Mouse (Mus musculus): ENCODE measurements around the gene Rictor.

Rictor gene

DNA sequence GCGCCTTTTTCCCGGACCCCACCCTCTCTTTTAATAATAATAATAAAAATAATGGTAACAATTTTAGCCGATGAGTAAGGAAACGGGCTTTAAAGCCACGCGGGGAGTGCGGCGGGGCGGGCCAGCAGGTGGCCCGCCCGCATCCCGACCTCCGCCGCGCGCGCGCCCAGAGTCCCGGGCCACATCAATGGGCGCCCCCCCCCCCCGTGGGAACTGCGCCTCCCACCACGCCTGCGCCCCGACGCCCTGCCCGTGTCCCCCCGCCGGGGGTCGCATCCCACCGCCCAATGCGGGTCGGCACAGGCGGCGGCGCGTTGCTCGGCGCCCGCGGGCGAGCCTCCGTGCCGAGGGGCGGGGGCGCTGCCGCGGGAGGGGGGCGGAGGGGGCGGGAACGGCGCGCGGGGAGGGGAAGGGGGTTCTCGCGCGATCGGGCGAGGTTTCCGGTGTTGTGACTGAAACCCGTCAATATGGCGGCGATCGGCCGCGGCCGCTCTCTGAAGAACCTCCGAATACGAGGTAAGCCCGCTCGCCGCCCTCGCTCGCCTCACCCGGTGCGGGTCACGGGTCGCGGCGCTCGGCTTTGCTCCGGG lies at the start of gene Rictor:
Rictor (plus strand) TSS at position 444 of the 590 bp plus-strand sequence.
- DNase-seq (ENCODE audit: low spot score), result peak; percentile 85

DNA sequence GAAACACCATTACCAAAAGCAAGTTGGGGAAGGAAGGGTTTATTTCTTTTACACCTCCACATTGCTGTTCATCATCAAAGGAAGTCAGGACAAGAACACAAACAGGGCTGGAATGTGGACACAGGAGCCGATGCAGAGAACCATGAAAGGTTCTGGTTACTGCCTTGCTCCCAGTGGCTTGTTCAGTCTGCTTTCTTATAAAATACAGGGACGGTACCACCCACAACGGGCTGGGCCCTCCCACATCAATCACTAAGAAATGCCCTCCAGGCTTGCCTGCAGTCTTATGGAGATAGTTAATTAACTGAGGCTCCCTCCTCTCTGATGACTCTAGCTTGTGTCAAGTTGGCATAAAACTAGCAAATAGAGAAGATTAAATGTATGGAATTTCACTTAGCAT lies 46.2 kb upstream of the Rictor start:
- no peak for DNase-seq (ENCODE audit: low spot score)

DNA sequence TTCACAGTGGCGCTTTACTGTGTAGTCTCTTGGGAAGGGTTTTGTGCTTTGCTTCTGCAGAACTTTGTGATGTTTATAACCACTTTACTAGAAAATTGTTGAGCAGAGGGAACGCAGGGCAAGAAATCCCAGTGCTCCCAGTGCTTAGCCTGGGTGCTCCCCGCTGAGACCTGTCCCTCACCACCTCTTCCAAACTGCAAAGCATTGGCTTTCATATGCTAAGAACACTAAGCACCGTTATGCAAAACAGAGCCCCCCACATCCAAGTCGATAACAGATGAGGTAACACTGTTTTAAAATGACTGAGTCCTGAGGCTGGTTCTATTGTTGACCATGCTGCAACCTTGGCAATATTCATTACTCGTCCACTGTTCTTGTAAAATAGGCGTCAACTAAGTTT lies 44.2 kb upstream of the Rictor start:
- no peak for DNase-seq (ENCODE audit: low spot score)

DNA sequence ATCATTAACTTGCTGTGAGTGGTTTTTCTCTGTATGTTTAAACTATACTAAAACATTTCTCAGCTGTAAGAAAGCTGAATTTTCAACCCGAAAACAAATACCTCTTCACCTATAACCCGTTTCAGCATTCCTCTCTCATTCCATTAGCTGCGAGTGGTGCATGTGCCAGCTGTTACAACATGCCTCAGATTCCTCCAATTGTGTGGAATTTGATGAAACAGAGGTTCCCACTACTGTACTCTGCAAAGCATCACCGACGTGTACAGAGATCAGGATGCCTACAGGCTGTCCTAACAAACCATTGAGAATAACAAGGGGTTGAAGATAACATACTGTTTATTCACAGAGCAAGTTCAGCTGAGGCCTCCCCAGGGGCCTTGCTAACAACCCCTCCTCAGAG lies 42.1 kb upstream of the Rictor start:
- no peak for DNase-seq (ENCODE audit: low spot score)

DNA sequence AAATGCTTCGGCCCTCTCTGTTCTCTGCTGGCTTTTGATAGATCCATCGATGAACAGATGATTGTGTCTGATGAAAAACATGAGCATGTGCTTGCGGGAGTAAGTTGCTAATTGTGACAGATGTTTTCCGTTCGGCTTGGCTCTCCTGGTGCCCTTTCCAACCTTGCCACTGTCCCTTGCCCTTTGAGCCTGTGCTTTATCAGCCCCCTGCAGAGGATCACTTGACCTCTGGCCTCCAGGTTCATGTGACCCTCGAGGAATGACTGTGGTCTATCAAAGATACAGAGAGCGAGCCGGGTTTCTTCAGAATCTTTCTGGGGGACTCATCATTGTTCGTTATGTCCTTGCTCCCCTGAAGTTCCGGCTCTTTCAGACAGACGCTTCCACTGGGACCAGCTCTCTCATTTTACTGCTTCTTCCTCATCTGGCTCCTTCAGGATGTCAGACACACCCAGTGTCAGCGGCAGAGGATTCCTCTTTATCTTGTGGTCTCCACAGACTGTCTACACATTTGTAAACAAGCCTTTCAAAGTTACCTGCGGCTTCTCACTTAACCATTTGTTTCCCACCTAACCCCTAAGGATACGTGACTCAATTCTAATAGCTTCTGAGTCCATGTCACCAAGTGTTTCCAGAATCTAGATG lies 39.3 kb upstream of the Rictor start:
- DNase-seq (ENCODE audit: low spot score), result no peak

DNA sequence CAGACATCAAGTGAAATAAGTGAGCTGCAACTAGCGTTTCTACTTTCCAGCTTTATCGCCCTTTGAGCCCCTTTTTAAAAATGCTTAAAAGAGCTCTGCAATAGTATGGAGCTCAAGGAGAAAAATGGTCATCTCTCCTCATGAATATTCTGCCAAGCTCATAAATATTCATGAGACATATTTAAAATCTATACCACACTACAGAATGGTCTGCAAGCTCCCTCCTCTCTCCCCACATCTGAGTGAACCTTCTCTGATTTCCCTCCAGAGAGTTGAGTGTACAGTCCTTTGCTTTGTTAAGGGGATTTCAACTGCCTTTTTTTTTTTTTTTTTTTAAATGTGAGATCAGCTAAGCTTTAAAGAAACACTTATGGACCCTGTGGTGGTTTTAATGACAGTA lies 29.7 kb upstream of the Rictor start:
- no peak for DNase-seq (ENCODE audit: low spot score)

DNA sequence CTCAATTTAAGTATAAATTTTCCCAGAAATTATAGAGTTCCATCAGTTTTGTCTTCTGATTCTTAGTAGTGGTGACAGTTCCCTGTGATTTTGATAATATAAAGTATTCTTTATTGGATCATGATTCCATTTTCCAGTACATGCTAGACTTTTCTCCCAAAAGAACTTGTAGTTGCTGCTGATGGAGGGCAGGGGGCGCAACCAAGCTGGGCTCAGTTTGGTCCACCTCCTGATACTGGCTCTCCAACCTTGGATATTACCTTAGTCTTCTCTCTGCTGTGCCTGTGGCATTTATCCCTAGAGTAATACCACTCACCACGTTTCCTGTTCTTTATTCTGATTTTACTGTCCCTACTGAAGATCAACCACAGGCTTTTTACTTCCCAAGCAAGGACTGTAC lies 6.0 kb upstream of the Rictor start:
- DNase-seq (ENCODE audit: low spot score), result no peak

DNA sequence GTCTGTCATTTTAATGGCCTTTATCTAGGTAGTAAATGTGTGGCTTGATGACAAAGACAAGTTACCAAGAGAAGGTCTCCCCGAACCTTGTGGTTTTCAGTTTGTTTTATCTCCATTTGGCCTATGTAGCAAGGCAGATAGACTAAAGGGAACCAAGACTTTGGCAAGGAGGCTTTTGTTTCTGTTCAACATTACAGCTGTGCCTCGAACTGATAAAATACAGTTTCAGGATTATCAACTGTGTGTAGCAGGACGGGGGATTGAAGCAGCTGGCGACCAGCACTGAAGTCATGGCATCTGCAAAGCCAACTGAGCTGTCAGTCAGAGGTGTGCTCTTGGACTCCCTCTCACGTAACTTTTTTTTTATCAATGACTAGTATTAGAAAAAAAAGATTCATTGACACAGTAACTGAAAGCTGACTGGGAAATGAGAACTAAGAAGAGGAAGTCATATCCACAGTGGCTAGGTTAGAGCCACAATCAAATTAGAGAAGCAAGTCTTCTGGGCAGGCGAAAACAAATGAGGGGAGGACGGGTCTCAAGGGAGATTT lies 2.8 kb upstream of the Rictor start:
- DNase-seq (ENCODE audit: low spot score), result no peak

DNA sequence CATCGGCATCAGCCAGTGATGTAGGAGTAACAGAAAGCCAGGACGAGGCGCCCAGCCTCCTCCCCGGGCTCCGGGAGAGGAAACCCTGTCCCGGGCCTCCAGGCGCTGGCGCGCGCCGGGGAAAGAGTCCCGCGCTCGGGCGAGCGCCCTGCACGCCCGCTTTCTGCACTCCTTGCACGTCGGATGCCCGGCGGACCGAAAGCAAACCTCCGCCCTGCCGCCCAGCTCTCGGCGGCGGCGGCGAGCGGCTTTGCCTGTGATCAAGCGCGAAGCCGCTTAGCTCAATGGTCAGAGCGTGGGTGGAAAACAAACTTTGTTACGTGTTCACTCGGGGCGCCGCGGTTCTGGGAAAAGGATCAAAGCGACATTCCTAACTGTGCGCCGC lies 636 bp upstream of the Rictor start:
- DNase-seq (ENCODE audit: low spot score), result peak; percentile 66

DNA sequence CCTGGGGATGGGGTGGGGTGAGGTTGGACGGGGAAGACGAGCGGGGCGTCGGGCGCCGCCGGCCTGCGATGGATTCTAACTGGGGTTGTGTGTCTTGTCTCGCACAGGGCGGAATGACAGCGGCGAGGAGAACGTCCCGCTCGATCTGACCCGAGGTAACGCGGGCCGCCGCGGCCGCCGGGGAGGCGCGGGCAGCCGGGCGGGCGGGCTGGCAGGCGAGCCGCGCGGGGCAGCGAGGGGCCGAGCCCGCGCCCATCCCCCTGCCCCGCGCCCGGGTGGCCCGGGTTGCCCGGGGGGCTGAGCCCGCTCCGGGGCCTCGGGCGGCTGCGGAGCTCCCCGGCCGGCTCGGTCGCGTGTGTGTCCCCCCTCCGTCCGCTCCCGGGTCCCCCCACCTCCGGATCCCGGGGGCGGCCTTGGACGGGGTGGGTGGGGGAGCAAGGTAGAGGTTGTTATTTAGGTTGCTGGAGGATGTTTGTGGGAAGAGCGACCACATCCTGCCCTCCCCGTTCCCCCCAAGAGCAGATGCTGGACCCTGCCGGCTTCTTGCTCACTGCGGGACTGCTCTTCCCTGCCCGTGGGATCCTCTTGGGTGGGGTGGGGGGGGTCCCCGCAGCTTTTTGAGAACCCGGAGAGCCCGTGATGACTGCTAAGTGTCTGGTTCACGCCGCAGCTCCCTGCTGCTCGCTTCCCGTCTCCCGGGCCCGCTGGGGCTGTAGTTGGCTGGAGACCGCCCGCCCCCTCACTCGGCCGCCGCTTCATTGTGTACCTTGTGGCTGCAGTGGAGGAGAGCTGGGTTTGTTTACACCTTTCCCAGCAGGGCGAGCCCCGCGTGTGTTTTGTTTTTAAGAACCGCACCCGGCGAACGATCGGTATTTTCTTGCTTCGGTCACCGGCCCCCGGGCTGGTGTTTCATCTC lies 605 bp downstream of the Rictor start:
- peak; percentile 54 for DNase-seq (ENCODE audit: low spot score)

DNA sequence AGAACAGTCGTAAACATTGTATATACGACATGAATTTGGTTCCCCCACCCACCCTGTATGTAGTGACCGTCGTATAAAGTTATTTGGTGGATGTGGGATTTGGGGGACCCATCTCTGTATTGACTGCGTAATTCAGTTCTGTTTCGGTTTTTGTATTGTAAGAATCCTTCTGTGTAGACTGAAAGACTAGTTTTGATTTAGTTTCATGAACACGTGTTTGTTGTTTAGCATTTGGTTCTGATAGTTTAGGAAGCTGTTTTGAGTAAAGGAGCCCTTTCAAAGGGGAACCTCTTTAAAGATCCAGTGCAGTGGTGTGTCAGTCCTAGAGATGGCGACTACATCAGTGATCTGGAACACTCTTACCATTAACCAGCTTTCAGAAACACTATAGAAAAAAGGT lies 1.4 kb downstream of the Rictor start:
- DNase-seq (ENCODE audit: low spot score), result no peak

DNA sequence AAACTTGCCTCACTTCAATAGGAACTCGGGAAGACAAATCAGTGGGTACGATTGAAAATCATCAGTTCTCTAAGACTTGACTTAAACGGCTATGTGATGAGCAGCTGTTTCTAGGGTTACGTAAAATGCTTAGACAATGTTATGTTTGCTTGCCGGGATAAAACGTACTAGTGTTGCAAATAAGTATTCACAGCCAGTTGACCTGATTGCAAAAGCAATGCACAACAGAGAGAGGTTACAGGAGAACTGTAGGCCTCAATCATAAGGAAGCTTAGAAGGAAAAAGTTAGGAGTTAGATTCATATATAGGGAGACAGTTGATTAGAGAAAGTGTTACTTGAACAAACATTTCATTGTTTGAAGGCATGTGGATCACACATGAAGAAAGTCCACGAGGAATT lies 2.2 kb downstream of the Rictor start:
- DNase-seq (ENCODE audit: low spot score), result no peak

DNA sequence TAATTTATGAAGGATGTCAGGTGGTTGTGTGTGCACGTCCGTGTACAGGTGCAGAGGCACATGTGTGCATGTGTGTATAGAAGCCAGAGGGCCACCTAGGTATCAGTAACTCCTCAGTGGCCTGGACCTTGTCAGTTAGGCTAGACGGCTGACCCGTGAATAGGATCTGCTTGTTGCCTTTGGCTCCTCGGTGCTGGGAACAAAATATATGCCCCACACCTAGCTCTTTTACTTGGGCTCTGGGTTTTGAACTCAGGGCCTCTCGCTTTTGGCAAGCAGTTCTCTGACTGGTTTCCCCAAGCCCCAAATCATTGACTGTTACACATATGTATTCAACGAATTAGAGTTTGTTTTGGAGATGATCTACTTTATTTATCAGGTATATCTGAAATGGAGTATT lies 3.0 kb downstream of the Rictor start:
- DNase-seq (ENCODE audit: low spot score), result no peak

DNA sequence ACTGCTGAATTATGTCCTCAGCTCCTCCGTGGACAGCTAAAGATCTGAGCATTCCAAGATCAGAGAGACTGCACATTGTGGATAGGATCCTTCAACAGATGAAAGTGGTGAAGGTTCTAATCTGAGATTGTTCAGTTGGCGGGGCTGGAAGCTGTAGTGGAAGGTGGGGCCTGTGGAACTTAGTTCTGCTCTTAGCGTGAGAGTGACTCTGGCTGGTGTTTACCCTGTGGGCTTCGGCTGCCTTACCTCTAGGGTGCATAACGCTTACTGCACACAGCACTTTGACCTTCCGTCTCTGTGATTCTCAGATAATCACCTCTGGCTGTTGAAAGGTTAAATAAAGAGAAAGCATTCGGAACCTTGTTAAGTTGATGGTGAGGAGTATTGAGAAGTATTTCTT lies 6.6 kb downstream of the Rictor start:
- DNase-seq (ENCODE audit: low spot score), result no peak

DNA sequence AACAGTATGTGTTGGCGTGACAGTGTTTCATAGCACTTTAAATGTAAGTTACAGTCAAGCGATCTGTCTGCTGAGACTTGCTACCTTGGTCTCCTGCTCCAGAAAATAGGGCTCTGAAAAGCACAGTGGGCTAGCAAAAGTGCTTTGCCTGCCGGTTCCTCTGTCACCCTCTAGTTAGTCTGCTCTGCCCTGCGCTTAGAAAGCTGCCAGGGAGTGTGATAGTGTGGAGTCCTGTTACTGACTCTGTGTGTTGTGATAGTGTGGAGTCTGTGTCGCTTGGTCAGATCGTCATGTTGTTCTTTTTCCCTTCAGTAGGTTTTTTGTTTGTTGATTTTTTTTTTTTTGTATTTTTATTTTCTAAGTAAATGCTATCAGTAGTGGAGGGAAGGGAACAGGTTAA lies 7.1 kb downstream of the Rictor start:
- no peak for DNase-seq (ENCODE audit: low spot score)

DNA sequence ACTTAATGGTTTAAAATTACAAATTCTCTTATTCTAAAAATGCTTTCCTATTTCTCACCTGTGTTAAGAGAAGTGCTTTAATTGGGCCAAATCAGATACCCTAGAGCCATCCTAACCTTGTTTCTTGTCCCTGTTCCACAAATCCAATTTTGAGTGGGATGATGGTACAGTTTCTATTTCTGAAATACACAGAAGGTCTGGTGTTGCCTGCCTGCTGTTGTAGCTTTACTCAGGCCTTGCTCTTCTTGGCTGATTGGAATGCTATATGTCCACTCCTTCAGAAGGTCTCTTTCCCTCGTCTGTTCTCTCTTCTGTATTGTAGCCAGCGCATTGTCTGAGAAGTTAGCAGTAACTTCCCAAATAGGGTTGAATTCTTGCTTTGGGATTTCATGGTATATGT lies 13.2 kb downstream of the Rictor start:
- no peak for DNase-seq (ENCODE audit: low spot score)

DNA sequence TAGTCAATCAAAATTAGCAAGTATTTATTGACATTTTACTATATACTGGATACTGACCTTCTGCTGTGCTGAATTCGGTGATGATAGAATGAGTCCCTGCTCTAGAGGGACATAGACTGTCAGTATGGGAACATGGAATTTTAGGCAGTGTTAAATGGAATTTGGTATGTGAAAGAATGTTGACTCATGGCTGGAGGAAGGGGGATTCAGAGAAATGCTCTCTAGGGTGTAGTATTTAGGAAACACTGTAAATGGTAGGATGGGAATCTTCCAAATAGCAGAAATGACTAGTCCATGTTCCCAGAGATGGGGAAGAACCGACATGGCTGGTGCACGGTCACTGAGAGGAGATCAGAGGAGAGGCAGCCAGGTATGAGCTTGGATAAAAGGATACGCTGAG lies 13.6 kb downstream of the Rictor start:
- no peak for DNase-seq (ENCODE audit: low spot score)

DNA sequence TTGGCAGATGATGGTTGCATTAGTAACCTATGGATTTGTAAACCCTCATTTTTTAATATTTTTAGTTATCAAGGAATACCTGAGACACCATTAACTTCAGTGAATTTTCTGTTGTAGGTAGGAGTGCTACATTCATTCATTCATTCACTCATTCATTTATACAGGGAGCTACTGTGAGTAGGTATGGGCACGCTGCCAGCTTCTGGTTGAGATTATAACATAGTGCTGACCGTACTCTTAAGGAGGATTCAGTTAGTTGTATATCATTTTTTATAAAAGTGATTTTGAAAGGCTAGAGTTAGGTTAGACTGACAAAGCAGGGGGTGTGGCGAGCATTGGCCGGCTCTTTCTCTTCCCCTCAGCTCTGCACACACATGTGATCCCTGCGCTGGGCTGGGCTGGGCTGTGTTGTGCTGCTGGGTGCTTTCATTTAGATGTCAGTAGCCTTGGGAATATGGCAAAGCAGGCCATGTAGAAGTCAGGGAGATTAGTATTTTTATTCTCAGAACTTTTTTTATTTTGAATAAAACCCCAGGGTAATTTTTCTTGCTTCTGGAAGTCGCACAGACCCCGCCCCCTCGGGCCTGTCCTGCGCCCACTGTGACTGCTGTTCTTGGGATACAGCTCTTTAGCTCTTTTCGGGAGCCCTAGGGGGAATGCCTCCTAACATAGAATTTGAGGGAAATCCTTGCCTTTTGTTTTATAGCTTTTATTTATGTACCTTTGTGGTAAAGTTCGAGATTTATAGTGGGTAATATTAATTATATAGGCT lies 14.4 kb downstream of the Rictor start:
- DNase-seq (ENCODE audit: low spot score), result no peak

DNA sequence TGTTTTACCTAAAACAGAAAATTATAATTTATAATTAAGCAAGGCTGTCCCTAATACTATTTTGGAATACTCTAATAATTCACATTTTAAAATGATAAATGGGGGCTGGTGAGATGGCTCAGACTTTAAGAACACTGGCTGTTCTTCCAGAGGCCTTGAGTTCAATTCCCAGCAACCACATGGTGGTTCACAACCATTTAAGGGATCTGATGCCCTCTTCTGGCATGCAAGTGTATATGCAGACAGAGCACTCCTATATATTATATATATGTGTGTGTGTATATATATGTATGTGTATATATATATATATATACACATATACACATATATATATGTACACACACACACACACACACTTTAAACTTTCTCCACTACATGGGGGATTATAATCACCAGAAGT lies 15.2 kb downstream of the Rictor start:
- DNase-seq (ENCODE audit: low spot score), result no peak

DNA sequence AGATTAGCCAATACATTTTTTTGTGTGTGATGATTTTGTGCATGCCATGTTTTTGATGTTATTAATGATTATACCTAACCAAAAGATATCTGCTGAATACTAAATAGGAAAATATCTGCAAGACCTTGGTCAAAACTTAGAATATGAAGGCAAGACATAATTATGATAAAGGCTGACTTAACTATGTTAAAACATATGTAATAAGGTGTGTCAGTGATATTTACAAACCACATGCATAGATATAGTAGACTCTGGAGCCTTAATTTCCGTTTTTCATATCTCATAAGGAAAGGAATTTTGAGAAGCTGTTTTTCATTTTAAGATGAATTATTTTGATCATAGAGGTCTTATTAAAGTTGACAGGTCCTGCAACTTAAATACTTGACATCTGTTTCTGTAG lies 16.3 kb downstream of the Rictor start:
- DNase-seq (ENCODE audit: low spot score), result no peak

DNA sequence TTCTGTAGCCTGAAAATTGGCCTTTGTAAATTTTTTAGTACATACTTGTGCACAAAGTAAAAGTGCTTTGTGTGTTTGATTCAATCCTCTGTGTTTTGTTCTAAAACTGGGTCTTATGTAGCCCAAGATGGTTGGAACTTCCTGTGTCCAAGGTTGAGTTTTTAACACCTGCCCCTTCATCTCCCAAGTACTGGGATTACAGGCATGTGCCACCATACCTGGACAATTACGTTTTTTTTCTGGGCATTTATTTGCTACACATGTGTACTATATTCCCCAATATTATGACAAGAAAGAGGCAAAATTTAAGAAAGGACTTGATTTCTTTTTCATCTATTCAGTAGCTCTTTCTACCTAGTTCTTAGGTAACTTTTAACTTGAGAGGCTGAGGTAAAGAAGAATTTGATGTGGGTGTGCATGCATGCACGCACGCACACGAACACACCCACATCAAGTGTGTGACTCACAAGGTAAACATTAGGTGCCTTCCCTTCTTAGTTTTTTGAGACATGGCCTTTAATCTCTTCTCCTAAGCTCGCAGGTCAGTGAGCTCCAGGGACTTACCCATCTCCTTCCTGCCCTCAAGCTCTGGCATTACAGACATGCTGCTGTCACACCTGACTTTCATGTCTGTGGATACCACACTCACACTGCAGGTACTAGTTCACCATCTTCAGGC lies 18.1 kb downstream of the Rictor start:
- DNase-seq (ENCODE audit: low spot score), result no peak

DNA sequence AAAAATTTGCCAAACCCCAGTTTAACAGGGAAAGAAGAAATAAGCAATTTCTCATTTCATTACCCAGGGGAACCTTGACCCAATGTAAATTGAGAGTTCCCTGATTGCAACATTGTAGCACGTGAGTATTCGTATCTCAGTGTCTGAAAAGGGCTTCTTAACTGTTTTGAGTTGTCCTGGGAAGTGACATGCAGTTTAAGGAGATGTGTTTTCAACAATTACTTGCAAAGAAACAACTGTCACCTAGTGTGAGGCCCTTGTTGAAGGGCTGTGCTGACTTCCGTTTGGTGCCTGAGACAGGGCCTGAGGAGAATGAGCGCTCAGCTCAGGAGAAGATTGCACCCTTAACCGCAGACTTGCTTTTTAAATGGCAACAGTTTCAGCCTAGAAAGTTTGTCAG lies 24.9 kb downstream of the Rictor start:
- DNase-seq (ENCODE audit: low spot score), result no peak
